Mouse (Mus musculus): ENCODE data around the gene Safb2. TPM values are rescaled to one million over a fixed set of nuclear protein-coding genes. Genes with fewer than 3 reads are reported as not detected.
"Not testable (repeated sequence)": the region's sequence is repeated elsewhere in the genome, so short reads cannot be mapped to it uniquely, and the experiment has no call there.

Safb2 gene
- polyA plus RNA-seq, 1 experiment, result 99.5 TPM

DNA sequence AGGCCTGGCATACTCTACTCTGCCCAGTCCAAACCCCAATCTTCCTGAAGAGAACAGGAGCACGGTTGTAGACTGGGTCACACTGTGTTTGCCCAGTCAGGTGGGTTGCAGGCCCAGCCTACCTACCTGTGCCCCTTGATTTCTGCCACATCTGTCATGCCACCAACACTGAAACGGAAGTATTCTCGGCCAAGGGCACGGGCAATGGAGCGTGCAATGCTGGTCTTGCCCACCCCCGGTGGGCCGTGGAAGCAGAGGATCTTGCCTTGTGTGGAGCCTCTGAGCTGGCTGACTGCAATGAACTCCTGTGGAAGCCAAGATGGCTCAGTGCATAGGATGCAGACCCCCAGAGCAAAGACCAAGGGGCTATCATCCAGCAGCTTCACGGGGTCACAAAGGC is 33.2 kb upstream of the Safb2 start:
- 90% methylated on average over 8 of the region's 8 CpGs for WGBS
- TF ChIP-seq POLR2A (IDR thresholded peaks at IDR 0.05; ENCODE audit: borderline replicate concordance, extremely low read depth, low read depth, low read length) (no peak), CTCF (IDR thresholded peaks at IDR 0.05; ENCODE audit: insufficient read depth, low read length) (no peak)
- H3K4me3 ChIP-seq (replicated peaks; ENCODE audit: extremely low read depth, low read depth, low read length), result no peak overlapping the region
- H3K4me1 ChIP-seq (ENCODE audit: control insufficient read depth, insufficient read depth, low read length), result peaks cover 5% of the 10 kb centered on the region
- DNase-seq, result no peak

DNA sequence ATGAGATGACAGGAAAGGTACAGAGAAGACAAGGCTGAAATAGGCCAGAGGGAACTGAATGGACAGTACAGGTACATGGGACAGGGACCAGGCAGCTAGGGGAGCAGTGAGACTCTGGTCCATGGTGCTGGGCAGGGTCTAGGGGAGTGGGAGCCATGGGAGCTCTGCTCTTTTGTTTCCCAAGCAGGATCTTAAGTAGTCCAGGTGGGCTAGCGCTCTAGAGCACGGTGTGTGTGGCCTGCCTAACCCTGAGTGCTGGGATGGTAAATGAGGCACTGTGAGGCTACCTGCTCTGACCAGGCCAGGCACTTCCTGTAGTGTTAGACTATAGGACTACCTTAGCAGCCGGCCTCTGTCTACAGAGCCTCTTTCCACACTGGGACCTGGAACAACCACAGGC is 32.3 kb upstream of the Safb2 start:
- Histone ChIP-seq H3K4me3 (replicated peaks; ENCODE audit: extremely low read depth, low read depth, low read length) (no peak overlapping the region), H3K4me1 (ENCODE audit: control insufficient read depth, insufficient read depth, low read length) (peaks cover 7% of the 10 kb centered on the region)
- WGBS, result 78% methylated on average over 3 of the region's 3 CpGs
- no peak for DNase-seq
- TF ChIP-seq CTCF (IDR thresholded peaks at IDR 0.05; ENCODE audit: insufficient read depth, low read length) (no peak), POLR2A (IDR thresholded peaks at IDR 0.05; ENCODE audit: borderline replicate concordance, extremely low read depth, low read depth, low read length) (no peak)

DNA sequence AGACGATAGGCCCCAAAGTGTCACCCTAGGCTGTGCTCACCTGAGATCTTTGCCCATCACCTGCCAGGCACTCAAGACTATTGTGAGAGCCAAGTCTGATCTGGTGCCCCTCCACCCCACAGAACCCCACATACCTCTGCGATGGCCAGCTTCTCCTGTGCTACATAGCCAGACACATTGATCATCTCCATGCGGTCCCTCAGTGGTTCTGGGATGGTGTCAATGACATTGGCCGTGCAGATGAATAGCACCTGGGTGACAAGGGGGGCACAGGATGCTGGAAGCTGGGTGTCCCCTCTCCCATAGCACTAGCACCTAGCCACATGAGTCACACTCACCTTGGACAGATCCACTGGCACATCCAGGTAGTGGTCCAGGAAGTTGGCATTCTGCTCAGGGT is 31.4 kb upstream of the Safb2 start:
- TF ChIP-seq POLR2A (IDR thresholded peaks at IDR 0.05; ENCODE audit: borderline replicate concordance, extremely low read depth, low read depth, low read length), result no peak
- no peak for TF ChIP-seq CTCF (IDR thresholded peaks at IDR 0.05; ENCODE audit: insufficient read depth, low read length)
- H3K4me3 ChIP-seq (replicated peaks; ENCODE audit: extremely low read depth, low read depth, low read length), result no peak overlapping the region
- WGBS, result 86% methylated on average over 4 of the region's 4 CpGs

DNA sequence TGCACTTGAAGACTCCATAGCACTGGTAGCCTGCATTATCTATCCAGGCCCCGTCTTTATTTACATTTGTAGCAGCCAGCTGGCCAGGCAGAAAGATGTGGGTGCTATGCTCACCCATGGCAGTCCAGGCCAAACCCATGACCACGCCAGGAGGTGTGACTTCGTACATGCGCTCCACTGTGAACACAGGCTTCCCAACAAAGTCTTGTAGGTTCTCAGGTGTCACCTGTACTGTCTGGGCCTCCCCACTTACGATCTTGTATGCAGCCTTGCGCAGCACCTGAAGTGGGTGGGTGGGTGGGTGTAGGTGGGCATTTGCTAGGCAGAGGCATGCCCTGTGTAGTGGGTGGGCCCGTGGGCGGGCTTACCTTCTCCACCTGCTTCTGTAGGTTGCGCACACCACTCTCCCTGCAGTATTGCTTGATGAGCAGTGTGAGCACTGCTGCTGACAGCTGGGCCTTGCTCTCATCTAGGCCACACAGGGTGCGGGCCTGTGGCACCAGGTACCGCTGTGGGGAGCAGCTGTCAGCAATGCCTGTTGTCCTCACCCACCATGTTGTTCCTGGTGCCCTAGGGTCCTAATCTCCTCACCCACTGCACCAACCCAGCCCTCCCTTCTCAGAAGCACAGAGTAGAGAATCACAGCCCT is 30.9 kb upstream of the Safb2 start:
- no peak overlapping the region for H3K4me3 ChIP-seq (replicated peaks; ENCODE audit: extremely low read depth, low read depth, low read length)
- no peak for DNase-seq
- whole genome bisulfite sequencing, result 77% methylated on average over 11 of the region's 11 CpGs
- H3K4me1 ChIP-seq (ENCODE audit: control insufficient read depth, insufficient read depth, low read length), result peaks cover 9% of the 10 kb centered on the region
- no peak for TF ChIP-seq CTCF (IDR thresholded peaks at IDR 0.05; ENCODE audit: insufficient read depth, low read length)
- no peak for TF ChIP-seq POLR2A (IDR thresholded peaks at IDR 0.05; ENCODE audit: borderline replicate concordance, extremely low read depth, low read depth, low read length)

More for the DNA sequence above, 31.4 kb upstream of the Safb2 start:
- DNase-seq, result no peak
- peaks cover 7% of the 10 kb centered on the region for H3K4me1 ChIP-seq (ENCODE audit: control insufficient read depth, insufficient read depth, low read length)

DNA sequence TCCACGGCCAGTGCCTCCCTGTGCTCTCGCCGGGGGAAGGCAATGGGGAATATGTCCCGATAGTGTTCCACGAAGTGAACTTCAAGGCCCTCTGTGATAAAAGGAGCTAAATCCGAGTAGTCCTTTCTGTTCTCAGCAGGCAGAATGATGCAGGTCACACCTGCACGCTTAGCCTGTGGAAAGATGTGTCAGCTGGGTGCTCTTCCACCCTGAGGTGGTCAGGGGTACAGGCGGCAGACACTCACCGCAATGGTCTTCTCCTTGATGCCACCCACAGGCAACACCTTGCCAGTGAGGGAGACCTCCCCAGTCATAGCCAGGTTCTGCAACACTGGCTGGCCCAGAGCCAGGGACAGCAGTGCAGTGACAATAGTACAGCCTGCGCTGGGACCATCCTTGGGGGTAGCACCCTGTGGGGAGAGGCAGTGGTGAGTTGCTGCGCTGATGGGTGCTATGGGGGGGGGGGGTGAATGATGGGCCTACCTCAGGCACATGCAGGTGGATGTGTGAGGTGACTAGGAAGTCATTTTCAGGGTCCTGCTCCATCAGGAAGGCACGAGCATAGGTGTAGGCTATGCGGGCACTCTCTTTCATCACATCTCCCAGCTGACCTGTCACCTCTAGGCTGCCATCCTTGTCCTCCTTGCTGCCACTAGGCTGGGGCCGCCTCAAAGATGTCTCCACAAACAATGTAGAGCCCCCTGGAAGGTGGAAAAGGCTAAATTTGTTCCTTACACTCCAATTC is 30.2 kb upstream of the Safb2 start:
- DNase-seq, result no peak
- 21% methylated on average over 14 of the region's 14 CpGs for WGBS
- H3K4me3 ChIP-seq (replicated peaks; ENCODE audit: extremely low read depth, low read depth, low read length), result peak overlapping the region; percentile 94
- no peak for TF ChIP-seq CTCF (IDR thresholded peaks at IDR 0.05; ENCODE audit: insufficient read depth, low read length)
- no peak for TF ChIP-seq POLR2A (IDR thresholded peaks at IDR 0.05; ENCODE audit: borderline replicate concordance, extremely low read depth, low read depth, low read length)
- H3K4me1 ChIP-seq (ENCODE audit: control insufficient read depth, insufficient read depth, low read length), result peaks cover 12% of the 10 kb centered on the region

DNA sequence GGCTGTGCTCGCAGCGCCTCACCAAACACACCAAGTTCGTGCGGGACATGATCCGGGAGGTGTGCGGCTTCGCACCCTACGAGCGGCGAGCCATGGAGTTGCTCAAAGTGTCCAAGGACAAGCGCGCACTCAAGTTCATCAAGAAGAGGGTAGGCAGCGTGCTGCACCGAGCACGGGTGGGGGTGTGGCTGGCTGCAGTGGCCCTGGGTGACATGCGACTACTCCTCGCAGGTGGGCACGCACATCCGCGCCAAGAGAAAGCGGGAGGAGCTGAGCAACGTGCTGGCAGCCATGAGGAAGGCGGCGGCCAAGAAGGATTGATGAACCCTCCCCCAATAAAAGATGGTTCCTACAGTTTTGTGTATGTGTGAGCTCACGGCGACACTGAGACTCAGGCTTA is 29.5 kb upstream of the Safb2 start:
- DNase-seq, result peak; percentile 27
- WGBS, result under 1% methylated on average over 26 of the region's 26 CpGs
- Histone ChIP-seq H3K4me3 (replicated peaks; ENCODE audit: extremely low read depth, low read depth, low read length) (peak overlapping the region; percentile 94), H3K4me1 (ENCODE audit: control insufficient read depth, insufficient read depth, low read length) (peaks cover 12% of the 10 kb centered on the region)

DNA sequence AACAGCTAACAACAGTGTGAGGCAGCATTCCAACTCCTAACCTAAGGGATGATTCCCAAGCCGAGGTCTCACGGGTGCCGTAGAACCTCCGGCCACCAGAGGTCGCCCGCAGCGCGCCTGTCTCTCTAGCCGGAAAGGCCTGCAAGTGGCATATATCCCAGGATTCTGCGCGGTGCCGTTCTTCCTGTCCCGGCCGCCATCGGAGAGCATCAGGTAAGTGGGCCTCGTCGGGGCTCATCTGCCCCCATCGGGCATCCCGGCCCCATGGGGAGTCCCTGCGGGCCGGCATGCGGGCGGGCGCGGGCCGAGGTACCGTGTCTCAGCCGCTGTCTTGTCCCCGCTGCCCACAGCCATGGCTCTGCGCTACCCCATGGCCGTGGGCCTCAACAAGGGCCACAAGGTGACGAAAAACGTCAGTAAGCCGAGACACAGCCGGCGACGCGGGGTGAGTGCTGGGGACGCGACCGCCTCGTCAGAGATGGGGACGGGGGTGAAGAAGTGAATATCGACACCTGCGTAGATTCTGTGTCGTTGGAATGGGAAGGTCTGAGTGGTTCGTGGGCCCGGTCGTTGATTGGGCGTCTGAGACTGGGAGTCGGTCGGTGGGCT is 29.0 kb upstream of the Safb2 start, which contains the start of gene Rpl36:
Gene Rpl36, plus strand, starts transcription at position 181 of the 609 bp plus-strand sequence.
- peaks cover 15% of the 10 kb centered on the region for H3K4me1 ChIP-seq (ENCODE audit: control insufficient read depth, insufficient read depth, low read length)
- TF ChIP-seq POLR2A (IDR thresholded peaks at IDR 0.05; ENCODE audit: borderline replicate concordance, extremely low read depth, low read depth, low read length) (peak; percentile 89), CTCF (IDR thresholded peaks at IDR 0.05; ENCODE audit: insufficient read depth, low read length) (peak; percentile 80)
- DNase-seq, result peak; percentile 95
- H3K4me3 ChIP-seq (replicated peaks; ENCODE audit: extremely low read depth, low read depth, low read length), result peak within 1 kb of the TSS; percentile 94
- WGBS, result under 1% methylated on average over 52 of the region's 52 CpGs

DNA sequence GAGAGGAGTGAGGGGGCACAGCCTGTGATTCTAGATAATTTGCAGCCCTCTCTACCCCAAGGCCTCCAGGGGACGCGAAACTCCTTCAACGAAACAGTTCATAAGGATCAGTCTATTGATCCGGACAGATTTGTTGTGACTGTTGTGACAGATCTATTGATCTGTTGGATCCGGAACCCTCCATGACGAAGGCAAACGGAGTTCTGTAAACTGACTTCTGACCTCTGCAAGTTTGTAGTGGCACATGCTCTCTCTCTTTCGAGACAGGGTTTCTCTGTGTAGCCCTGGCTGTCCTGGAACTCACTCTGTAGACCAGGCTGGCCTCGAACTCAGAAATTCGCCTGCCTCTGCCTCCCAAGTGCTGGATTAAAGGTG is 28.2 kb upstream of the Safb2 start:
- H3K4me1 ChIP-seq (ENCODE audit: control insufficient read depth, insufficient read depth, low read length), result peaks cover 15% of the 10 kb centered on the region
- WGBS, result 74% methylated on average over 10 of the region's 10 CpGs
- not testable (repeated sequence) for H3K4me3 ChIP-seq (replicated peaks; ENCODE audit: extremely low read depth, low read depth, low read length); DNase-seq

DNA sequence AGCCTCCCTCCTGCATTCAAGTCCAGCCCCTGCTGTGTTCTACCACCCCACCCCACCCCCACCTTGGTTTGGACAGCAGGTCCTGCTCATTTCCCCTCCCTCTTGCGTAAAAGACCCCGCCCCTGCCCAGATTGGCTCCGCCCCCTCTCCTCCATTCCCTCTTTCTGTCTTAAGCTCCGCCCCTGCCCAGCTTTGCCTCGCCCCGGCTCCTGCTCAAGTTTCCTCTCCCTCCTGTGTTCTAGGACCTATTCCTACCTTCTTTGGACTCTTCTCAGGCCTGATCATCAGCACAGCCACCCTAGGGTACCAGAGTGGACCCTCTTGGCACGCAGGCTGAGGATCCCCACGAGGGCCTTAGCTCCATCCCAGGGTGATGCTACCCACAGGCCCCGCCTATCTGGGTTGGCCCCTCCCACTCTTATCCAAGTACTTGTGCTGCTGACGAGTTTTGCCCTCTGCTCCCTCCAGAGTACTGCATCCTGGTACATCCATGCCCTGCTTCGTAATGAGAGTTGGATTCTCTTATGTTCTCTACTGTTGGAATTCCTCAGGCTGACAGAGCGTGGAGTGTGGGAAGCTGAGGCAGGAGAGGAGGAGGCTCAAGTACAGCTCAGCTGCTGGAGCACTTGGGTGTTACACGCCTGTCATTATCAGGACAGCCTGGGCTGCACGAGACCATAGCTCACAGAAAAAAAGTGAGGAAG is 27.6 kb upstream of the Safb2 start:
- no peak overlapping the region for H3K4me3 ChIP-seq (replicated peaks; ENCODE audit: extremely low read depth, low read depth, low read length)
- 25% methylated on average over 14 of the region's 14 CpGs for WGBS
- TF ChIP-seq CTCF (IDR thresholded peaks at IDR 0.05; ENCODE audit: insufficient read depth, low read length), result no peak
- TF ChIP-seq POLR2A (IDR thresholded peaks at IDR 0.05; ENCODE audit: borderline replicate concordance, extremely low read depth, low read depth, low read length), result no peak
- DNase-seq, result peak; percentile 43
- peaks cover 15% of the 10 kb centered on the region for H3K4me1 ChIP-seq (ENCODE audit: control insufficient read depth, insufficient read depth, low read length)
